In genomic region chr13:113832947-113833346, GRCm38 (mm10) we compare ENCODE assay signal across 23 mouse cellular contexts. TPM values are rescaled to one million over a fixed set of nuclear protein-coding genes. Genes with fewer than 3 reads are reported as not detected.
DNase-seq lines count a peak whose midpoint lies in the region; ATAC-seq and TF ChIP-seq lines count a peak whose summit lies in the region.
"Had no signal": no experiment of that assay in that cellular context is flagged by ENCODE, and none has a peak within 500 bp of the region (broad histone marks: within the 10 kb centered on the region; RNA-seq: fewer than 3 reads in every experiment).

No protein-coding gene starts in this region.

- TF ChIP-seq CTCF in C2C12 (IDR thresholded peaks at IDR 0.05; ENCODE audit: control insufficient read depth, insufficient read depth, insufficient read length) = no peak

- DNase-seq in adrenal gland, adult (ENCODE audit: inconsistent age in 2 of 2, low spot score in 1 of 2) = peak; percentile 48 to 51
- DNase-seq in adrenal gland, adult 18-20 months (ENCODE audit: low spot score in 2 of 2) = no peak
- no peak for DNase-seq in midbrain, embryonic 14.5 days
- DNase-seq: adrenal gland, adult 2 months; adrenal gland, postnatal 10 days; adrenal gland, postnatal 25 days; B cell, adult 2 months; cerebellum, adult 11 months; cerebellum, adult 18-20 months; cerebellum, adult 8-10 months; cerebellum, adult 9-11 months; cerebellum, postnatal 14 days; cerebellum, postnatal 36 days; embryo, embryonic 11 days had no signal

- no peak for ATAC-seq in midbrain, embryonic 14.5 days (ENCODE audit: low FRiP score, low TSS enrichment)
- ATAC-seq: forebrain, embryonic 14.5 days; forebrain, embryonic 16.5 days had no signal

- 0 out of 2 replicates have a peak, but pooled peaks cover 8% of the 10 kb centered on the region for H3K9me3 ChIP-seq in midbrain, embryonic 14.5 days (ENCODE audit: control insufficient read depth, low read length)
- H3K9me3 ChIP-seq: embryonic facial prominence, embryonic 15.5 days; forebrain, embryonic 10.5 days had no signal

- H3K79me2 ChIP-seq in C2C12 (ENCODE audit: control insufficient read depth, insufficient read depth) (no peaks in the 10 kb centered on the region), myocyte (ENCODE audit: control insufficient read depth, insufficient read depth) (peaks cover 48% of the 10 kb centered on the region)

- peaks cover 5% of the 10 kb centered on the region for H3K79me3 ChIP-seq in C2C12 (ENCODE audit: low read depth)

- H3K27me3 ChIP-seq in C2C12 (ENCODE audit: control insufficient read depth, insufficient read depth, insufficient read length) = no peaks in the 10 kb centered on the region
- no peaks in the 10 kb centered on the region for H3K27me3 ChIP-seq in myocyte (ENCODE audit: control insufficient read depth, insufficient read depth, insufficient read length)
- no peaks in the 10 kb centered on the region for H3K27me3 ChIP-seq in midbrain, embryonic 14.5 days (ENCODE audit: control insufficient read depth, insufficient read depth, low read length)
- H3K27me3 ChIP-seq: embryonic facial prominence, embryonic 13.5 days; embryonic facial prominence, embryonic 15.5 days; forebrain, embryonic 12.5 days had no signal

- no peaks in the 10 kb centered on the region for H3K36me3 ChIP-seq in C2C12 (ENCODE audit: control insufficient read depth, insufficient read depth)
- no peaks in the 10 kb centered on the region for H3K36me3 ChIP-seq in myocyte (ENCODE audit: control insufficient read depth, insufficient read depth)
- no peaks in the 10 kb centered on the region for H3K36me3 ChIP-seq in midbrain, embryonic 14.5 days (ENCODE audit: control insufficient read depth, insufficient read depth, low read length)
- H3K36me3 ChIP-seq: embryonic facial prominence, embryonic 13.5 days; forebrain, embryonic 10.5 days; forebrain, embryonic 12.5 days had no signal

- H3ac ChIP-seq in C2C12 (ENCODE audit: control insufficient read depth, insufficient read length, low read depth) = no peak overlapping the region
- H3ac ChIP-seq in myocyte (ENCODE audit: control insufficient read depth, insufficient read length) = no peak overlapping the region

- no peaks in the 10 kb centered on the region for H3K4me1 ChIP-seq in midbrain, embryonic 14.5 days (ENCODE audit: control insufficient read depth, insufficient read depth, low read length)
- H3K4me1 ChIP-seq: forebrain, embryonic 12.5 days had no signal

- no peak for TF ChIP-seq POLR2A in myocyte (IDR thresholded peaks at IDR 0.05; ENCODE audit: insufficient read length, low read depth)

- H3K4me3 ChIP-seq in C2C12 (ENCODE audit: insufficient read depth, poor library complexity, severe bottlenecking) (no peak overlapping the region), myocyte (no peak overlapping the region)
- H3K4me3 ChIP-seq in midbrain, embryonic 14.5 days (replicated peaks; ENCODE audit: low read depth, low read length) = no peak overlapping the region
- H3K4me3 ChIP-seq: embryonic facial prominence, embryonic 13.5 days; embryonic facial prominence, embryonic 15.5 days; erythroblast, embryonic 14.5 days; forebrain, embryonic 10.5 days; forebrain, embryonic 12.5 days had no signal

- 96% methylated on average over 6 of the region's 6 CpGs for WGBS in midbrain, embryonic 14.5 days

- H3K9ac ChIP-seq in midbrain, embryonic 14.5 days (replicated peaks; ENCODE audit: low read length) = no peak overlapping the region
- H3K9ac ChIP-seq: embryonic facial prominence, embryonic 13.5 days; embryonic facial prominence, embryonic 15.5 days; forebrain, embryonic 12.5 days had no signal

- peak overlapping the region; percentile 55 for H3K4me2 ChIP-seq in myocyte (ENCODE audit: low read depth)
- H3K4me2 ChIP-seq in midbrain, embryonic 14.5 days (ENCODE audit: low read length) = no peak overlapping the region
- H3K4me2 ChIP-seq: embryonic facial prominence, embryonic 13.5 days; embryonic facial prominence, embryonic 15.5 days; forebrain, embryonic 12.5 days had no signal

- no peak overlapping the region for H3K27ac ChIP-seq in midbrain, embryonic 14.5 days (replicated peaks; ENCODE audit: low read depth, low read length)
- H3K27ac ChIP-seq: embryonic facial prominence, embryonic 13.5 days; embryonic facial prominence, embryonic 15.5 days; forebrain, embryonic 10.5 days; forebrain, embryonic 12.5 days had no signal

TF ChIP-seq in C2C12, 6 proteins besides CTCF, POLR2A, EP300 and RAD21:
- TF ChIP-seq MYOD1 (IDR thresholded peaks at IDR 0.05; ENCODE audit: control insufficient read depth, insufficient read length, low read depth) (peak; percentile 31), MYOG (IDR thresholded peaks at IDR 0.05; ENCODE audit: control insufficient read depth, extremely low read depth, insufficient read length) (no peak), CEBPB (IDR thresholded peaks at IDR 0.05; ENCODE audit: low read depth) (no peak), FOSL1 (IDR thresholded peaks at IDR 0.05; ENCODE audit: insufficient read depth, low read length, poor library complexity, severe bottlenecking) (no peak), MAX (IDR thresholded peaks at IDR 0.05) (no peak), USF1 (IDR thresholded peaks at IDR 0.05; ENCODE audit: low read depth) (no peak)

TF ChIP-seq in myocyte, 11 proteins besides CTCF, POLR2A, EP300 and RAD21:
- TF ChIP-seq MYOD1 (IDR thresholded peaks at IDR 0.05; ENCODE audit: control insufficient read depth in 1 of 3, insufficient read length in 2 of 3, low read depth in 2 of 3) = peak in 2 of 3 experiments; percentile 44 to 63
- TF ChIP-seq POLR2AphosphoS2 (IDR thresholded peaks at IDR 0.05; ENCODE audit: insufficient read length, low read depth) = no peak
- TF ChIP-seq MYOG (IDR thresholded peaks at IDR 0.05; ENCODE audit: control insufficient read depth in 1 of 3, insufficient read depth in 1 of 3, insufficient read length in 2 of 3, low read depth in 2 of 3) = peak in 1 of 3 experiments; percentile 42

RNA-seq across cellular contexts. Expression of gene Arl15, which starts 38.6 kb away (rescaled TPM):
- 10 to 100 TPM; 27.3 to 30.0 TPM for total RNA-seq in adrenal gland, adult 18-20 months (2021)
- polyA plus RNA-seq in C2C12 (2012; fragmentation: generic; extraction: Trizol) = 3.5 TPM
- polyA plus RNA-seq in myocyte (2012; fragmentation: generic; extraction: Trizol) = 11.1 TPM
- polyA plus RNA-seq in midbrain, embryonic 14.5 days (2014; fragmentation: Nextera tagmentation; extraction: Ambion mirVana) = 24.5 and 26.1 TPM in 2 replicates
- polyA plus RNA-seq: erythroblast, embryonic 14.5 days had no signal

Comparison
In these comparisons a context has a peak if more than half of its experiments do, and no peak if none do; other contexts are left out.
1. DNase-seq: peak in adrenal gland, adult (2 of 2); none in adrenal gland, adult 18-20 months (0 of 2) and midbrain, embryonic 14.5 days (single experiment).